Mouse (Mus musculus) gastrocnemius, postnatal 14 days (tissue): ENCODE data around the gene Sema3b. TPM values are rescaled to one million over a fixed set of nuclear protein-coding genes. Genes with fewer than 3 reads are reported as not detected.

ENCODE experiments used
- DNase-seq: peaks from one replicate; pipeline ENCODE4 v3.0.0; 2021; ENCODE audit warnings: mixed read lengths
- intact Hi-C: fragments of 180-260 bp; cut with DNase I; formaldehyde crosslinking; loops from one replicate; pipeline ENCODE4 v1.15.1; 2025; ENCODE audit warnings: low total_unique reads
- total RNA-seq, 2 experiments: library from RNA; stranded (reverse); gene quantifications; 2 replicates each; pipeline ENCODE4 v1.2.3; 2021

Sema3b gene
- total RNA-seq, 2 experiments from 2014 or later, result 27.6 to 35.2 TPM

DNA sequence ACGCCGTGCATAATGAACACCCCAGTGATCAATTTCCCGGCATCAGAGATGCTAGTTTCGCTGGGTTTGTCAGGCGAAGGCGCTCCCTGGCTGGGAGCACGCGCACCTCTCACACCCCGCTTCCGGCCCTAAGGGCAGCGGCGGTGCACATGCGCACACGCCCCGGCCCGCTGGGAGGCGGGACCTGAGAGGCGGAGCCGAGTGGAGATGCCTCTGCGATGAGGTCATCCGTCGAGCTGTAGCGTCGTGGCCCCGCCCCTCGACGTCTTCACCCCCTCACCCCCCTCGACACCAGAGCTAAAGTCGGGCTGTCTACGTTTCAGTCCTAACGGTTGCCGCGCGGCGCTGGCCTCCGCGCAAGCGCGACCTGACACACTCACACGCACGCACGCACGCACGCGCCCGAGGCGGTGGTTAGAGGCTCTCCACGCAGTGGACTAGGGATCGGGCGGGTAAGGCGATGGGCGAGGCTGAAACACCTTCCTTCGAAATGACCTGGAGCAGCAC lies 54.7 kb downstream of the Sema3b start:
- peak; percentile 95 for DNase-seq
- intact Hi-C loops, result no loop called here

DNA sequence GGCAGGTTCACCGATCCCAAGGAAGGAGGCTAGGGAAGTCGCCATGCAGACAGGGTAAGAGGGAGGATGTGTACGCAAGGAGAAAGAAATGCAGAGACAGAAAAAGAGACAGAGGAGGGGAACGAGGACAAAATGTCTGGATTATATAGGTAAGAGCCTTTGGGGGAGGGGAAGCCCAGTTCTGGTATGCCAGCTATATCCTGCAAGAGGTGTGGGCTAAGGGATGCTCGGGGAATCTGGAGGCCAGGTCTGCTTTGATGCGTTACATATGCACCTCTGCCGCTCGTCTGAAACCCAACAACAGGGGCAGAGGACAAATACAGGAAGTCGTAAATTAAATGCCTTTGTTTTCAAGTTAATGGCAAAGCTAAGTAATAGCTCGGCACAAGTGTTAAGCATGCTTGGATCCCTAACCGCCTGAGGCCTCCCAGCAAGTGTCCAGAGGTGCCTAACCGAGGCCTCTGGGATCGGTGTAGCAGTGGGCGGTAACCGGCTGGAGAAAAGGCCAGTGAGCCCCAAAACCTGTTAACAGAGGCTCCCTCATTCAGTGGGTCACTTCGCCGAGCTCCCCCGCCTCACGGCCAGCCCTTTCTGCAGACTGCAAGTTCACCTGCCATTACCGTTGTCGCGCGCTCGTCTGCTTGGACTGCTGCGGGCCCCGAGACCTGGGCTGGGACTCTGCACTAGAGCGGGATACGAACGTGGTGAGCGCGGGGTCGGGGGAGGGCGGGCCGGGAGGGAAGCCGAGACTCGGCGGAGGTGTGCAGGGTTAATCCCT lies 55.3 kb downstream of the Sema3b start:
- intact Hi-C loops, result no loop called here
- DNase-seq, result no peak

DNA sequence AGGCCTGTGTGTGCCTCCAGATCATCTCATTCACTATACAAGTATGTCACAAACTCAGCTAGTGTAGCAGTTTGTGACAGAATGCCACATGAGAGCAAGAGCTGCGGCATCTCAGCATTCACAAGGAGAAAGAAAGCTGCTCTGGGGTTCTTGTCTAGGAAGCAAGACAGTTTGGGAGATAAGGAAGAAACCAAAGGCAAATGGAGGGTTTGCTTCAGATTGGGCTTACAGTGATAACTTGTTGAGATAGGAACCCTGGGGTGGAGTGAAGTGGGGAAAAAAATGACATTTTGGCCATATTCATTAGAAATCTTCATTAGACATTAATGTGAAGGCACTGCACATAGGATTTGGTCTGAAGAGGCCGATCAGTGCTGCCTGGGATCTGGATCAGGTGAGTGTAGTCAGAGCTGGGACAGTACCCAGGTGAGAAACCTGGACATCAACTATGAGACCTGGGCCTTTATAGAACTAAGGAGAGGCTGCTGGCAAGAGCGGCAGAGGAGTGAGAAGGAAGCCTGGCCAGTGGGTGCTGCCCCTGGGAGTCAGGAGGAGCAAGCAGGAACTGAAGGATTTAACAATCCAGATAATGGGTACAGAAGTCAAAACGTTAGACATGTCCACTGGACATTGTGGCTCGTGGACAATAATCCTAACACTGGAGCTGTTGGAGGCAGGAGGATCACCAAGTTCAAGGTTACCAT lies 56.2 kb downstream of the Sema3b start:
- intact Hi-C loops, result no loop called here
- no peak for DNase-seq

GRCm38 (mm10) chr9:107551890-107552355 lies 57.1 kb downstream of the Sema3b start:
- intact Hi-C loops, result no loop called here
- DNase-seq, result no peak

- DNase-seq, result peak; percentile 78
- intact Hi-C loops, result no loop called here
These were observed 57.7 kb downstream of the Sema3b start, which contains the start of gene Rassf1 for GRCm38 (mm10) chr9:107551117-107551889. Gene Rassf1, plus strand, starts transcription at chr9:107551555.

- DNase-seq, result no peak
- intact Hi-C loops, result no loop called here
These were observed 58.4 kb downstream of the Sema3b start for GRCm38 (mm10) chr9:107550491-107551116.

GRCm38 (mm10) chr9:107549297-107550074 lies 59.5 kb downstream of the Sema3b start:
- DNase-seq, result no peak
- intact Hi-C loops, result no loop called here

GRCm38 (mm10) chr9:107548820-107549219 lies 60.2 kb downstream of the Sema3b start:
- intact Hi-C loops, result no loop called here
- no peak for DNase-seq

- DNase-seq, result no peak
- intact Hi-C loops, result no loop called here
These were observed 61.1 kb downstream of the Sema3b start for GRCm38 (mm10) chr9:107547957-107548356.

Other genes starting within 250 kb of the Sema3b start
- gene Cacna2d2, start 209.6 kb downstream of the Sema3b start, total RNA-seq, result 1 to 10 TPM in 1 of 2 experiments, under 1 TPM in 1; 0.78 to 1.0 TPM
- 10 to 100 TPM; 18.4 to 19.9 TPM for gene Tmem115, start 75.3 kb downstream of the Sema3b start, total RNA-seq
- 1 to 10 TPM; 2.2 to 2.5 TPM for gene Cyb561d2, start 67.0 kb downstream of the Sema3b start, total RNA-seq
- gene Nprl2, start 67.0 kb downstream of the Sema3b start, total RNA-seq, result 1 to 10 TPM; 7.5 to 7.7 TPM
- gene Zmynd10, start 61.9 kb downstream of the Sema3b start, total RNA-seq, result not detected
- gene Rassf1, start 57.7 kb downstream of the Sema3b start, total RNA-seq, result 10 to 100 TPM; 11.1 to 11.6 TPM
- gene Tusc2, start 46.0 kb downstream of the Sema3b start, total RNA-seq, result 10 to 100 TPM; 21.8 to 23.1 TPM
- gene Hyal2, start 41.3 kb downstream of the Sema3b start, total RNA-seq, result 10 to 100 TPM; 12.7 to 14.5 TPM
- gene Hyal1, start 32.3 kb downstream of the Sema3b start, total RNA-seq, result 1 to 10 TPM; 2.6 to 2.7 TPM
- gene Naa80, start 30.3 kb downstream of the Sema3b start, total RNA-seq, result 10 to 100 TPM; 12.0 TPM
- gene Hyal3, start 28.4 kb downstream of the Sema3b start, total RNA-seq, result under 1 TPM; 0.23 to 0.49 TPM
- gene Ifrd2, start 21.6 kb downstream of the Sema3b start, total RNA-seq, result 10 to 100 TPM; 33.5 to 42.7 TPM
- 100 to 1,000 TPM; 139 to 152 TPM for gene Gnai2, start 26.1 kb upstream of the Sema3b start, total RNA-seq
- gene Slc38a3, start 60.3 kb upstream of the Sema3b start, total RNA-seq, result 10 to 100 TPM; 29.8 to 57.1 TPM
- gene Gnat1, start 70.5 kb upstream of the Sema3b start, total RNA-seq, result not detected
- gene Sema3f, start 101.2 kb upstream of the Sema3b start, total RNA-seq, result 10 to 100 TPM in 1 of 2 experiments, 1 to 10 TPM in 1; 8.4 to 10.6 TPM
- gene Rbm5, start 161.8 kb upstream of the Sema3b start, total RNA-seq, result 10 to 100 TPM; 30.9 to 40.5 TPM